Mouse (Mus musculus): ENCODE data around the gene Hist1h2aa. TPM values are rescaled to one million over a fixed set of nuclear protein-coding genes. Genes with fewer than 3 reads are reported as not detected.

Gene Hist1h2aa
- polyA plus RNA-seq (2012; rRNA removed), result not detected in 2 replicates

DNA sequence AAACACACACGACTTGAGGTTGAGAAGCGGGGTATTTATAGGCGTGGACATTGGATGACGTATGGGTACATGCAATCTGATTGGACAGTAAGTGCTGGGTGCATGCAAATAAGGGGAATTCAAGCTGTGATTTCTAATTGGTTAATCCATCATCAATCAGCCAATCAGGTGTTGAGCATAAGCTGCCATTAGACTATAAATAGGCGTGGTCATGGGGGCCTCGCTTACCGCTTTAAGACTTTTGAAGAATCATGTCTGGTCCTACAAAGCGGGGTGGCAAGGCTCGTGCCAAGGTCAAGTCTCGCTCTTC lies at the start of gene Hist1h2aa:
Gene Hist1h2aa (plus strand): TSS at position 252 of the 310 bp plus-strand sequence.

DNA sequence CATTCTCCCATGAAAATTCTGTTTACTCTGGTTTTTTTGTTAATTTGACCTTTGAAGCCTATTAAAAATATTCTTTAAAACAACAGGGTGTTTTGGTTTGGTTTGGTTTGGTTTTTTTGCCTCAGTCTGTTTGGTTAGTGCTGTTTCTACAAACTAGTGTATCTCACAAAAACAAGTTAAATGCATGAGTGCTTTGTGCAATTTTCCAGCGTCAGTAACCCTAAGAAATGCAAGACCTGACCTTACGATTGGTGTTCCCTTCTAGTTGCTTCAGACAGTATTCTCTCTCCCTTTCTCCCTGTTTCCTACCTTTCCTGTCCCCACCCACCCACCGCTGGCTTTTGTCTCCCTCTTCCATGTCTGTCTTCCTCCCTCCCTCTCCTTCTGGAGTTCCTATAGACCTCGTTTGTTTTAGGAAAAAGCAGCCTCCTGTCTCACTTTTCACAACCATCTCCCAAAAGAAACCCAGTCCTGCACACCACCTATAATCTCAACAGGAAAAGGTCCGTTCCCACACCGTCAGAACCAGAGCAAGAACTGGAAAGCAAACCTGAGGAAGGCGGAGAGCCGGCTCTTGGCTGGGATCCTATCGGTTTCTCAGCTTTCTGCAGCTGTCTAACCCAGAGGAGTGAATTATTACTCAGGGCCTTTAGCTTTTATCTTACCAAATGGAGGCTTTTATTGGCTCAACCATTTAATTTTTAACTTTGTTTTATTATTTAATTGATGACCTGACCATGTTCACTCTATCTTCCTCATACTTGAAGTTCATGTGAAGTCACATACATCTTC lies 19.7 kb upstream of the Hist1h2aa start, which contains the start of gene Slc17a4:
Gene Slc17a4 (minus strand): TSS at position 634 of the 792 bp plus-strand sequence.

GRCm38 (mm10) chr13:23933421-23934210 lies 646 bp upstream of the Hist1h2aa start, which contains the start of gene Hist1h2ba:
Gene Hist1h2ba, minus strand, starts transcription at chr13:23934156.

Other genes starting within 250 kb of the Hist1h2aa start
- not detected in 2 replicates for gene Hist1h1t, start 238.6 kb upstream of the Hist1h2aa start, polyA plus RNA-seq (2012; rRNA removed)
- gene Hist1h4c, start 236.0 kb upstream of the Hist1h2aa start, polyA plus RNA-seq (2012; rRNA removed), result 20.7 and 21.2 TPM in 2 replicates
- 9.4 and 10.3 TPM in 2 replicates for gene Hfe, start 223.6 kb upstream of the Hist1h2aa start, polyA plus RNA-seq (2012; rRNA removed)
- 204 and 212 TPM in 2 replicates for gene Hist1h1c, start 195.7 kb upstream of the Hist1h2aa start, polyA plus RNA-seq (2012; rRNA removed)
- gene Hist1h3c, start 188.9 kb upstream of the Hist1h2aa start, polyA plus RNA-seq (2012; rRNA removed), result 23.6 and 30.3 TPM in 2 replicates
- 12.8 and 18.4 TPM in 2 replicates for gene Hist1h2bb, start 187.7 kb upstream of the Hist1h2aa start, polyA plus RNA-seq (2012; rRNA removed)
- gene Hist1h2ab, start 183.3 kb upstream of the Hist1h2aa start, polyA plus RNA-seq (2012; rRNA removed), result 23.5 and 25.9 TPM in 2 replicates
- gene Hist1h3b, start 182.2 kb upstream of the Hist1h2aa start, polyA plus RNA-seq (2012; rRNA removed), result 26.4 and 32.0 TPM in 2 replicates
- 20.0 and 20.8 TPM in 2 replicates for gene Hist1h4b, start 177.4 kb upstream of the Hist1h2aa start, polyA plus RNA-seq (2012; rRNA removed)
- gene Hist1h4a, start 173.2 kb upstream of the Hist1h2aa start, polyA plus RNA-seq (2012; rRNA removed), result 15.5 and 15.9 TPM in 2 replicates
- 23.6 and 24.8 TPM in 2 replicates for gene Hist1h3a, start 172.1 kb upstream of the Hist1h2aa start, polyA plus RNA-seq (2012; rRNA removed)
- gene Hist1h1a, start 170.8 kb upstream of the Hist1h2aa start, polyA plus RNA-seq (2012; rRNA removed), result 1.1 and 1.4 TPM in 2 replicates
- 0.12 and 0.14 TPM in 2 replicates for gene Trim38, start 164.5 kb upstream of the Hist1h2aa start, polyA plus RNA-seq (2012; rRNA removed)
- gene Slc17a2, start 127.5 kb upstream of the Hist1h2aa start, polyA plus RNA-seq (2012; rRNA removed), result 0.36 and 0.59 TPM in 2 replicates
- not detected in 2 replicates for gene Slc17a3, start 95.0 kb upstream of the Hist1h2aa start, polyA plus RNA-seq (2012; rRNA removed)
- gene Slc17a1, start 66.7 kb upstream of the Hist1h2aa start, polyA plus RNA-seq (2012; rRNA removed), result not detected in 2 replicates
- 16.1 and 27.1 TPM in 2 replicates for gene Slc17a4, start 19.5 kb upstream of the Hist1h2aa start, polyA plus RNA-seq (2012; rRNA removed)
- gene Hist1h2ba, start 306 bp upstream of the Hist1h2aa start, polyA plus RNA-seq (2012; rRNA removed), result not detected in 2 replicates
- 2.1 and 3.1 TPM in 2 replicates for gene Scgn, start 56.8 kb downstream of the Hist1h2aa start, polyA plus RNA-seq (2012; rRNA removed)